Mouse (Mus musculus) kidney, adult 8-10 months (tissue): ENCODE data around the gene Rab6a.

ENCODE experiments used
- DNase-seq, 2 experiments: peaks; one replicate each; pipeline ENCODE4 v3.0.0; 2022

Gene Rab6a

GRCm38 (mm10) chr7:100684538-100684937 is 77.3 kb downstream of the Rab6a start:
- DNase-seq, result peak in 1 of 2 experiments; percentile 56

GRCm38 (mm10) chr7:100685061-100686030 is 78.1 kb downstream of the Rab6a start:
- peak; percentile 46 to 62 for DNase-seq

GRCm38 (mm10) chr7:100688471-100688870 is 81.3 kb downstream of the Rab6a start:
- DNase-seq, result no peak
